Mouse (Mus musculus) right cerebral cortex, postnatal 14 days (tissue): ENCODE measurements around the gene Mthfsd.
A peak's percentile ranks its signal among the peaks of the same experiment; 100 is the strongest.

ENCODE experiments used
- DNase-seq: peaks from one replicate; pipeline ENCODE4 v3.0.0; 2022

Mthfsd gene

DNA sequence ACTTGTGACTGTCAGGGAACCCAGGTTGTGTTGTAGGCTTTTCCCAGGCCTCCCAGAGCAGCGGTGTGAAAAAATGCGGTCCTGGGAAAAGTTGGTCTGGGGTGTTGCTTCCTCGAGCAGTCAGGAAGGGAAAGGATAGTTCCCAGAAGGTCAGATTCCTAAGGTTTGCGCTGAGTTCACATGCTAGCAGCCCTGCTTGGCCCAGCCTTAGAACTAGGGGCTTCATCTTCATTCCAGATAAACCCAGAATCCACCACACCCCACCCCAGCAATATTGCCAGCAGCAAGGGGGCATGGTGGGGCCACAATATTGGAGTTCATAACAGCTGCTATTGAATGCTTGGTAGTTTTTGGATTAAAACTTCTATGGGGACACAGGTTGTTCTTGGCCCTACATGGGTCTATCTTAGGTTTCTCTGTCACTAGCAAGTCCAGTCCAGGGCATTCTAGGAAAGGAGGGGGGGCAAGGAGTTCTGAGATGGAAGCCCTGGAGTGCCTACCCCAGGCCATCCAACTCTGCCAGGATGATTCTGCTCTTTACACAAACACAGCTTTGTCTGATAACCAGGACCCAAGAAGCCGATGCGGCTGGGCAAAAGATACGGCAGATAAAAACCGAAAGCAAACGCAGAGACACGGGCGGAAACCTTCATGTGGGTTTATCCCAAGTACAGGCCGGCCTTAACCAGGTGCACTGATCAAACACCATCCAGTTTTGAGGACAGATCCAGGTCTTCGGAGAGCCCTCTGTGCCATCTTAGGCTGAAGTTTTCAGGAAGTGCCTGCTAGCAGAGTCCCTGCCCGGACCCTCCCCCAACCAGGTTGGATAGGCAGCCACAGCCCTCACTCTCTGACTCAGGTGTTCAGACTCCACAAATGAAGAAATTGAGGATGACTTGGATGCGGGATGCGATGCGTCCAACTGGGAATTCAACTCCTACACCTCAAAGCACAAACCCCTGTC is 12.5 kb upstream of the Mthfsd start:
- DNase-seq, result no peak

DNA sequence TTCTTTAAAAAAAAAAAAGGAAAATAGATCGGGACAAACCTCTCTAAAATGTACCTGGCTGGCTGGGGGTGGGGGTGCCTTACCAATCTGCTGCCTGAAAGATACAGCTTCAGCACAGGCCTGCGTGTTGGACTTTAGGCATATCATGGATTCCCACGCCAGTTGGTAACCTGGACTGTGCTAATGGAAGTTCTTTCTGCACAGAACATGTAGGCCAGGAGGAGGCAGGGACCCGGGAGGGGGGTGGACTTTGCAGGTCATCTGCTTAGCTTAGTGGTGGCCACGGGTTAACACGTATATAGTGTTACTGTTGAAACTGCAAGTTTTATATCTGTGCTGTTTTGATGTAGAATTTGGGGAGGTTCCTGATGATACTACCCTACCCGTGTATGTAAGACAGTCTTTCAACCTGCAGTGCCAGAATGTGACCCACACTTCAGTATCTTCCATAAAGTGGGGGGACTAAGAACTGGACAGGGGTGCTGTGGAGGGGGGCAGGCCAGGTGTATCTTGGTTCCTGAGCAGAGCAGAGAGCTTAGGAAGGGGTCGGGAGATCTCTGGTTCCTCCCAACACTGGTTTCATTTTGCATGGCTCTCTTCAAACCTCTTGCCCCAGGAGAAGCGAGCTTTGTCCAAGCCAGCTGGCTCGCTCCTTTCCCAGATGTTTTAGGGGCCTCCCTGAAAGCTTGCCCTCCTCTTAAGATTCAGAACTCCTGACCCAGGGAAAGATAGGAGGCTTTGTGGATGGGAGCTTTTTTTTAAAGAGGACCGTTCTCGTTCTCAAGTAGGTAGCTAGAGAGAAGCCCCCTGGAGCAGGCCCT is 11.7 kb upstream of the Mthfsd start:
- no peak for DNase-seq

DNA sequence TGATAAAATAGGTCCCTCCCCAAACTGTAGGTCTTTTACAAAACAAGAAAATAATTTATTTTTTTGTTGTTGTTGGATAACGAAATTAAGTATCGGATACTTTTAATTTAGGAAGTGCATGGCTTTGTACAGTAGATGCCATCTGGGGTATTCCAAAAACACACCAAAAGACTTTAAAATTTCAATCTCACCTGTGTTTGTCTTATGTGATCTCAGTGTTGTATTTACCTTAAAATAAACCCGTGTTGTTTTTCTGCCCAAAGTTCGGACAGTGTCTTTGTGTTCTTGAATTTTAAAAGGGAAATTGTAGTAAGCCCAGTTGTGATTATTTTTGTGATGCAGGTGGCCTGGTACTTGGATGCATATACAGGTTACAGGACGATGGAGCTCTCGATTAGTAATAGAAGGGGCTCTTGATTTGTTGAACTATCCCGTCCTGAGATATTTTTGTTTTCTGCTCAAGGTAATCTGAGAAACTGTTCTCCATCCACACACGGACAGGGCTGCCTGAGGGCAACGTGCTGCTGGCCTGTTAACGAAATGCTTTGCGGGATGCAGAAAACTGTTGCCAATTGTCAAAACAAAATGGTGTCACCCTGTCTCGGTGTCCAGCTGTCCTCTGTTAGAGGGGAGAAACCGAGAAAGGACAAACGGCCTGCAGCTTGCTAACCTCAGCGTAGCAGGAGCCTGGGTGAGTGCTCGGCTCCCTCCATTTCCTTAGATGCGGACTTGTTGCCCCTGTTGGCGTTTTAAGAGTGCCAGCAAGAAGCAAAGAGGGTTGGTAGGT is 10.6 kb upstream of the Mthfsd start:
- no peak for DNase-seq

DNA sequence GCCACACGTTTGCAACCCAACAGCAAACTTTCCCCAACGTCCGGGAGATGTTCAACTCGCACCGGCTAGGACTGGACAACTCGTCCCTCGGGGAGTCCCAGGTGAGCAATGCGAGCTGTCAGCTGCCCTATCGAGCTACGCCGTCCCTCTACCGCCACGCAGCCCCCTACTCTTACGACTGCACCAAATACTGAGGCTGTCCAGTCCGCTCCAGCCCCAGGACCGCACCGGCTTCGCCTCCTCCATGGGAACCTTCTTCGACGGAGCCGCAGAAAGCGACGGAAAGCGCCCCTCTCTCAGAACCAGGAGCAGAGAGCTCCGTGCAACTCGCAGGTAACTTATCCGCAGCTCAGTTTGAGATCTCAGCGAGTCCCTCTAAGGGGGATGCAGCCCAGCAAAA is 9.7 kb upstream of the Mthfsd start:
- no peak for DNase-seq

DNA sequence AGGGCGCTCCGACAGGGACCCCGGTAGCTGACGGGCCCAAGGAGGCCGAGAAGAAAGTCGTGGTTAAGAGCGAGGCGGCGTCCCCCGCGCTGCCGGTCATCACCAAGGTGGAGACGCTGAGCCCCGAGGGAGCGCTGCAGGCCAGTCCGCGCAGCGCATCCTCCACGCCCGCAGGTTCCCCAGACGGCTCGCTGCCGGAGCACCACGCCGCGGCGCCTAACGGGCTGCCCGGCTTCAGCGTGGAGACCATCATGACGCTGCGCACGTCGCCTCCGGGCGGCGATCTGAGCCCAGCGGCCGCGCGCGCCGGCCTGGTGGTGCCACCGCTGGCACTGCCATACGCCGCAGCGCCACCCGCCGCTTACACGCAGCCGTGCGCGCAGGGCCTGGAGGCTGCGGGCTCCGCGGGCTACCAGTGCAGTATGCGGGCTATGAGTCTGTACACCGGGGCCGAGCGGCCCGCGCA is 9.0 kb upstream of the Mthfsd start:
- DNase-seq, result no peak

DNA sequence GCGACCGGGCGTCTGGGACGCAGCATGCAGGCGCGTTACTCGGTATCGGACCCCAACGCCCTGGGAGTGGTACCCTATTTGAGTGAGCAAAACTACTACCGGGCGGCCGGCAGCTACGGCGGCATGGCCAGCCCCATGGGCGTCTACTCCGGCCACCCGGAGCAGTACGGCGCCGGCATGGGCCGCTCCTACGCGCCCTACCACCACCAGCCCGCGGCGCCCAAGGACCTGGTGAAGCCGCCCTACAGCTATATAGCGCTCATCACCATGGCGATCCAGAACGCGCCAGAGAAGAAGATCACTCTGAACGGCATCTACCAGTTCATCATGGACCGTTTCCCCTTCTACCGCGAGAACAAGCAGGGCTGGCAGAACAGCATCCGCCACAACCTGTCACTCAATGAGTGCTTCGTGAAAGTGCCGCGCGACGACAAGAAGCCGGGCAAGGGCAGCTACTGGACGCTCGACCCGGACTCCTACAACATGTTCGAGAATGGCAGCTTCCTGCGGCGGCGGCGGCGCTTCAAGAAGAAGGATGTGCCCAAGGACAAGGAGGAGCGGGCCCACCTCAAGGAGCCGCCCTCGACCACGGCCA is 8.5 kb upstream of the Mthfsd start:
- no peak for DNase-seq

DNA sequence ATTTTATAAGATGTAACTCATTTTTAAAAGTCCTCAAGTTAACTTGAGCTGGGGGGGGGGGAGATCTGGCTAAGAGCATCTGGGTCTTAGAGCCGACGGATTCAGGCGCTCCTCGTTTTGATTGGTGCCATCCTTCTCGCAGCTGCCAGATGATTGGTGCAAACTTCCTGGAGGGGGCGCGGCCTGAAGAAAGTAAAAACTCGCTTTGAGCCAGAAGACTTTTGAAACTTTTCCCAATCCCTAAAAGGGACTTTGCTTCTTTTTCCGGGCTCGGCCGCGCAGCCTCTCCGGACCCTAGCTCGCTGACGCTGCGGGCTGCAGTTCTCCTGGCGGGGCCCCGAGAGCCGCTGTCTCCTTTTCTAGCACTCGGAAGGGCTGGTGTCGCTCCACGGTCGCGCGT is 7.8 kb upstream of the Mthfsd start, which contains the start of gene Foxc2:
Gene Foxc2 (plus strand): TSS at position 224 of the 400 bp plus-strand sequence.
- DNase-seq, result peak; percentile 55

DNA sequence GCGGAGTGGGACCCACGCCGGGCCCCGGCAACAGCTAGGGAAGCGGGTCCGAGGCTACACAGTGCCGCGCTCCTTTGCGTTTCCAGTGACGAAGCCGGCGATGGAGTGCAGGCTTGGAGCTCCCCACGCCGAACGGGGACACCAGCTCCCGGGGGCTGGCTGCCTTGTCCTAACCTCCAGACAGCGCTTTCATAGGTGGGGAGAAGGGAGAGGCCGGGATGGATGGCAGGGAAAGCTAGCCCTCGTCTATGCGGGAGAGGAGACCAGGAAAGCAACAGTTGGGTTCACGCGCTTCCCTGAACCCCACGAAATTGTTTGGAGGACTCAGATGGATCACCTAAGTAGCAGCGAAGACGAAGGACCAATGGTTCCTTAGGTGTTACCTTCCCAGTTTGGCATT is 6.9 kb upstream of the Mthfsd start:
- DNase-seq, result no peak

DNA sequence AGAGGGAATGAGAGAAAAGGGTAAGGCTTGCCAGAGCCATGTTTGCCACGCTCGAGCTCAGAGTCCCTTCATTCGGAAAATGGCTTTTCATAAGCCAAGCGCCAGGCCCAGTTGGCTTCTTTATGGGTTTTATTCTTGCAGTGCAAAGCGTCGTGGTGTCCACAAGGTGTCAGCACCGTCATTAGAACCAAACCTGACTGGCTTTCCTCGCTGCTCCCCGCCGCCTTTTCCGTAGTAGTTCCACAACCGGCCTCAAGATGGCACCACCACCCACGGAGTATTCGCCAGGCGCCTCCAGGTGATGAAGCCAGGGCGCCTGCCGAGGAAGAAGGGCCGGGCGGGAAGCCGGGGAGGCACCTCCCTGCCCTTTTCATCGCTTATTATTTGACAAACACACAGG is 5.1 kb upstream of the Mthfsd start:
- peak; percentile 90 for DNase-seq

DNA sequence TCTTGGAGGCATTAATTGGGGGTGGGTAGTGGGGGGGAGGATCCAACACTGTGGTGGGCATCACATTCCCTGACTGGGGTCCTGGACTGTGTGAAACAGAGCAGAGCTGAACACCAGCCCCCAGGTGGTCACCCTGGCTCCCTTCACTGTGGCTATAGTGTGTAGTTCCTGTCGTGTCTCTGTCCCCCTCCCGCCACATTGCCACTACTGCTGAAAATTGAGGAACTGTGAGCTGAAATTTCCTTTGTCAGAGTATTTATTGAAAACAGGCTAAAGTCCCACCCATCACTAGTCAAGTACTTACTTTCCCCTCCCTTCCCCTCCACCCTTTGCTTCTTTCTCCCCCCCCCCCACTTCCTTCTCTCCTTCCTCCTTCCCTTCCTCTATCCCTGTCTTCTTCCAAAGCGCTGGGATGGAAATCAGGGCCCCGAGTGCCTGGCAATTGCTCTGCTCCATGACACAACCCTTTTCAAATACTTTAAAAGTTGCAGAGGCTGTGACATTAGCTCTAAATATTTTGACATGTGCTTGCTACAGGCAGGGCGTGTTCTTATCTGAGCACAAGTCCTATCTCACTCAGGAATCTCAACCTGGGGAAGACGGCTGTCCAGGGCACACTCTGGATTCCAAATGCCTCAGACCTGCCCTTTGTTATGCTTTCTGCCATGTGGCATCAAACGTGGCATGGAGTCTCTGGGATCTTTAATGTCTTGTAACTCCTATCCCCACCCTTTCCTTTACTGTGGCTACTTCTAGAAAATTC is 3.1 kb upstream of the Mthfsd start:
- DNase-seq, result no peak

DNA sequence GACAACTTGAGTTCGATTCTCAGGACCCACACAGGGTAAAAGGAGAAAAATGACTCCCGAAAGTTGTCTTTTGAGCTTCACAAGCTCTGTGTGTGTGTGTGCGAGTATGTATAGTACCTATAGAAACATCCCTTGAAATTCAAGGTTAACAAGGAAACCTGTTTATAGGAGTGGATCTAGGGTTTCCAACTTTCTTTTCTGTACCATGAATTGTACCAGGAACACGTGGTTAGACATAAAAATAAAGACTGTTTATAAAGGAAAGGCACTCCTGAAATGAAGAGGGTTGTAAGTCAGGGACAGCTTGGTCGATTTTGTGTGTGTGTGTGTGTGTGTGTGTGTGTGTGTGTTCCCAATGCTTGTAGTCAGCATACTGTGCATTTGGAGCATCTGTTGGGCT is 465 bp upstream of the Mthfsd start:
- DNase-seq, result no peak

DNA sequence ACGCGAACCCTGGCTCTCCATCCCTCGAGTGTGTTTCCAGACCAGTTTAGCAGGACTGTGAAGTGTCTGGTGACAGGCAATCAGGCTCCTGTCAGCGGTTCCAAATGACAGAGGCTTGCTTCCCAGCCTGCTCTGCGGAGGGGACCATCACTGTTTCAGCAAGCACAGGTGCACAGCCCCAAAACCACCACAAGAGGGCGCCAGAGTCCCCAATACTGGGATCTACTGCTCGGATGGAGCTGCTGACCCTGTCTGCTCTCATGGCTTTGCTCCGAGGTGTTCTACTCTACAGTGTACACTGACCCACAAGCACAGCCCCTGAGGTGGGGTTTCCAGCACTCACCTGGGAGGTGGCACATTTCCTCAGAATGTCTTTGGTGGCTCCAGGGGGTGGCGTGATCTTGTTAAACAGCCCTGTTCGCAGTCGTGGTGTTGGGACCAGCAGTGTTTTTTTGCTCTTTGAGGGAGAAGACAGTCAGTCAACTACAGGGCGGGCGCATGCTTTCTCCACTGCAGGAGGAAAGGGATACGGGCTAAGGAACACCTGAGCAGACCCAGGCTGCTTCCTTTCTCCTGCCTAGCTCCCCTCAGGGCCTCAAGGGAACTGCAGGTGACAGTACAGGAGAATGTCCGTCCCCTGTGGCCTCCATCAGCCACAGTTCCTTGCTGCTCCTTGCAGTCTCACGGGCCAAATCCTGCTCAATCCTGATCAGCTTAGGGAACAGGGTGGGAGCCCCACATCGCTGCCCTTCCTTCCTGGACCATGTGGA is 4.0 kb downstream of the Mthfsd start:
- DNase-seq, result peak; percentile 77

DNA sequence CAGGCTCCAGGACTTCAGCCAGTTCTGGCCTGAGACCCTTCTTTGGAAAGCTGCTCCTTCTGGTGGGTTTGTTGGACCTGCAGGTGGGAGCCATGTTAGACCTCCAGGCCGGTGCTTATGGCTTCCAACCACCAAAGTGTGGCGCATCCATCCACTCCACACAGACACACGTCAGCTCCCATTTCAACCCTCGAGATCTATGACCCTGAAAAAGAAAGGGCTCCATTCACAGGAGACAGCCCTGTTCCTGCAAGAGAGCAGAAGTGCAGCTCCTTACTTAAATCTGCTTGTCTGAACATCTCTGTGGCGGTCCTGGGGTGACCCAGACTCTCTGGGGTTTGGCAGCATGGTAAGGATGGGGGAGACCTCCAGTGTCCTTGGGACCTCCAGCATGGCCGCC is 14.7 kb downstream of the Mthfsd start:
- DNase-seq, result no peak

DNA sequence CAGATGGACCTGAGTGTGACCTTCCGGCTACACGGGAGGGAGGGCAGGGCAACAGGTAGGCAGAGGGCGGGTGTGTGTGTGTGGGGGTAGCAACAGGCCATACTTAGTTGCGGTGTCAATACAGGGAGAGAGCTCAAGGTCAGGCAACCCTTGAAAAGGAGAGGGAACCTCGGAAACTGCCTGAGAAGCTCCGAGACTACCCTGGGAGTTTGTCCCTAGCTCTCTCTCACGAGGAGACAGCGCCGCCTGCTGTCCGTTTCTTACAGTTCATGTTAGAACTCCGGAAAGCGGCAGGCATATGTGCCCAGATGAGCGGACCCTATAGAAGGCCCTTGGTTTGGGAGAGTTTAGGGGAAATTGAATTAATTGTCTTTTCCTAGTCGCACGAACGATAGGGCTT is 15.6 kb downstream of the Mthfsd start:
- DNase-seq, result peak; percentile 91

DNA sequence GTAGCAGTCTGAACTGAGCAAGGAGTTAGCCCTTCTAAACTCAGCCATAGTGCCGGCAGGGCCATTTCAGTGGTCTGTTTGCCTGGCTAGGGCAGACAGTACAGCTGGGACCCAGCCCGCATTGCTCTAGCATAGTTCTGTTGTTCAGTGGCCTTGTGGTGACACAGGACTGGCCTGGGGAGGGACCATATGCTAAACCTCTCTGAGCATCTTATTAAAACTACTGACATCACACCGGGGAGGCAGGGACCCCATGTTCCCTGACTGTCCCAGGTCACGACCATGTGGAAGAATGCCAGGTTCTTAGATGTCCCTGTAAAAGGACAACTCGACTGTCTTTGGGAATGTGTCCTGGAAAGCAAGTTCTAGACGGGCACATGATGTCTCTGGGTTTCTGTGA is 16.1 kb downstream of the Mthfsd start:
- DNase-seq, result no peak

DNA sequence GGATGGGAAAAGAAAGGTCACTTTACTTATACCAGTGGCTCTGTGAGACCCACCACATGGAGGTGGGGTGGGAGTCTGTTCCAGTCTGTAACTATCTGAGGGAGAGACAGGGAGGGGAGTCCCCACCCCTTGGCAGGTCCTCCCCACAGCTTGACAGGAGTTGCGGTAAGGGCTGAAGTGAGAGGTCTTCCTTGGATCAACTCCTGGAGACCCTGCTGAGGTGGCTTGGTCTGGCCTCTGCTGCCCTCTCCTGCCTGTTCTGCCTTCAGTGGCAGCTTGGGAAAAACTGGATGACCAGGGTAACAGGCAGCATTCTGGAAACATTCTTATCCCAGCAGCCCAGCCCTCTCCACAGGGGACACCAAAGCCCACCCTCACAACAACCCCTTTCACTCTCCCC is 17.5 kb downstream of the Mthfsd start:
- no peak for DNase-seq

DNA sequence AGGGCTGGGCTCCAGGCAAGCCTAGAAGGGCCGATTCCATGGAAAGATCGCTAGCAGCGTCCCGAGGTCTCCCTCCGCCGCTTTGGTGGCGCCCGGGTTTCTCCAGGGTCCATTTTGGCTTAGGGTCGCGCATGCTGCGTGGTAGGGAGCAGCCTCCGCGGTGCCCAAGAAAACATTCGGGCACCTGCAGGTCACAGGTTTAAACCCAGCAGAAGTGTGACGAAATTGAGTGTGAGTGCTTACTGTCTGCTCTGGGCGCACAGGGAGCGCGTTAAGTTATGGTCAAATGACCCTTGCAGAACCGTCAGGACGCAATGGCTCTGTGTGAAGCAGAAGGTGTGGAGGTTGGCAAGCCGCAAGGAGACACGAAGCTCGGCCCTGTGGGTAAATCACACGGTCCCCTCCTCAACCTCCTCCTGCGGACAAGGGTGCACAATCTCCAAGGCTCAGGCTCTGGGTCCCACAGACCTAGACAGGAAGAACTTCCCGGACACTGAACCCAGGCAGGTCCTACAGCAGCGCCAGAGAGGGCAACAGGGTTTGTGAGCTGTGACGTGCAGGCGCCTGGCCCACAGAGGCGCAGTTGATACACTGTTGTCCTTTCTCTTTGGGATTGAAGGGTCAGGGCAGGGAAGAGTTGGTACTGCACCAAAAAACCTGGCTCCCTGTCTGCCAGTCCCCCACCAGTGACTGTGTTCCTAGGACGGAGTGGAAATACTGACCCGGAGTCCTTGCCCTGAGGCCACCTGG is 18.4 kb downstream of the Mthfsd start:
- DNase-seq, result no peak

DNA sequence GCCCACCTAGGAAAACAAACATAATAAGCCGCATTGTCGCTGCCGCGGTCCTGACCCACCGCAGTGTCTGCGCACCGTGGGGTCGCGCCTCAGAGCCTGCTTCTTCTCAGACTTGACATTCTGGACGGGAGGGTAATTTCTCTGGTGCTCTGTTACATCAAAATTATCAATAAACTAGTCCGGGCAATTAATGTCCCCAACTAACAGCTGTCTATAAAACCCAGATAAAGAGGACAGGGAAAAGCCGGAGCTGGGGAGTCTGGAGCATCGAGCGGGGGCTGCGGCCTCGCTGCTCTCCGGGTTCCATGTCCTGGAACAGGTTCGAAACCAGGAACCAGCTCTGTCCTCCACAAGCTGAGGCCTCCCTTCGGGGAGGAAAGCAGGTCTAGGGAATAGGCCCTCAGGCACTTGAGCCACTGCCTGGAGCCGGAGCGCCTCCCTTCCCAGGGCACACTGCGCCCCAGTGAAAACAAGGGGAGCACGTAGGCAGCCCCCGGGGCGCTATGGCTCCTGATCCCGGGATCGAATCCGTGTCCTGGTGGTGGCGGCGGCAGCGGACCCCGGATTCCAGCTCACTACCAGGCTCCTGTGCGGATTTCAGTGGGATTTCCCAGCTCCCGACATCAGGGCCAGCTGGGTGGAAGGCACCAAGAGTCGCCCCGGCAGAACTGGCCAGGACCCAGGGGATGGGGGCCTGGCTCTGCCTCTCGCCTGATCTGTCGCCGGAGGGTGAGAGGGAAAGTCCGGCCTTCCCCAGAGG is 19.1 kb downstream of the Mthfsd start:
- no peak for DNase-seq

DNA sequence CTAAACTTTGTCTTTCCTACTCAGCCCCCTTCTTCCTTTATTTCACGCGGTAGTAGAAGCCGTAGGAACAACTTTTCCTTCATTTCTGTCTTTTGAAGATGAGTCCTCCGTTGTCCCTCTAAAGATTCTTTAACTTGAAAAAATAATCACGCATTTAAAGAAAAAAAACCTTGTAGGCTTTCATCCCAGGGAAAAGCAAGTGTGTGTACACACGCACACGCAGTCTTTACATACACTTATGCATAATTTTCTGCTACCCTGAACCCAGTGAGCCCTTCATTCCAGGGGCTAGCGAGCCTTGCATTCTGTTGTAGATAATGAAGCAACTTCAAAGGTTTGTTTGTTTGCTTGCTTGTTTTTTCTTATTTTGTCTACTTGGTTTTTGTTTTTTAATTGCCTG is 19.9 kb downstream of the Mthfsd start:
- DNase-seq, result no peak
